Mouse (Mus musculus): ENCODE results near the gene Fam47c. TPM values are rescaled to one million over a fixed set of nuclear protein-coding genes. Genes with fewer than 3 reads are reported as not detected.

Fam47c gene
- not detected in 2 replicates for polyA plus RNA-seq (2015; fragmentation: Nextera tagmentation; extraction: Ambion mirVana)

GRCm38 (mm10) chrX:78737463-78737862 is at the start of gene Fam47c:
Fam47c (plus strand) TSS chrX:78737763.
- H3K4me3 ChIP-seq, result no peak within 1 kb of the TSS
- H3K27me3 ChIP-seq, result no peaks in the 10 kb centered on the region
- H3K4me2 ChIP-seq, result no peak within 1 kb of the TSS
- no peak for ATAC-seq
- H3K27ac ChIP-seq, result no peak within 1 kb of the TSS
- 90% methylated on average over 3 of the region's 3 CpGs for WGBS
- no peaks in the 10 kb centered on the region for H3K36me3 ChIP-seq (ENCODE audit: poor library complexity, severe bottlenecking)
- no peak within 1 kb of the TSS for H3K9ac ChIP-seq
- H3K9me3 ChIP-seq (replicated peaks), result peaks cover 10% of the 10 kb centered on the region; the same call in 1 of the 2 replicates
- H3K4me1 ChIP-seq, result no peaks in the 10 kb centered on the region

DNA sequence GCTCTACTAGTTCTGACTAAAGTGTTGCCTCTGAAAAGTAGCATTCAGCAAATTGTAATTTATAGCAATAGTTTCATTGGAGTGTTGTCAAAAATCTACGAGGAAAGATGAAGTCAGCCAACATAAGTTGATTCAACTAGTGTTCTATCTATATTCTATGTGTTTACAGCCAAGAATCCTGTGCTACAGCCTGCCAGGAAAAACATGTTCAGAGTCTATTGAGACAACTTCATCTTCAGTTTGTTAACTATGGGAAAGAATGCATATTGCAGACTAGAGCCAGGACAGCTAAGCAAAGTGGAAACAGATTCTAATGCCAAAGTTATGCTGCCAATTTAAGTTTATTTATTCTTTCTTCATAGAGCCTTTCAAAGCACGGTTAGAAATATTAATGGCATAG is 31.8 kb downstream of the Fam47c start:
- H3K27ac ChIP-seq, result no peak overlapping the region
- H3K4me2 ChIP-seq, result no peak overlapping the region
- no peaks in the 10 kb centered on the region for H3K36me3 ChIP-seq (ENCODE audit: poor library complexity, severe bottlenecking)
- H3K27me3 ChIP-seq, result no peaks in the 10 kb centered on the region
- H3K9ac ChIP-seq, result no peak overlapping the region
- no peaks in the 10 kb centered on the region for H3K9me3 ChIP-seq (replicated peaks)
- H3K4me1 ChIP-seq, result no peaks in the 10 kb centered on the region
- ATAC-seq, result no peak
- H3K4me3 ChIP-seq, result no peak overlapping the region
- 75% methylated on average over 2 of the region's 2 CpGs for WGBS

DNA sequence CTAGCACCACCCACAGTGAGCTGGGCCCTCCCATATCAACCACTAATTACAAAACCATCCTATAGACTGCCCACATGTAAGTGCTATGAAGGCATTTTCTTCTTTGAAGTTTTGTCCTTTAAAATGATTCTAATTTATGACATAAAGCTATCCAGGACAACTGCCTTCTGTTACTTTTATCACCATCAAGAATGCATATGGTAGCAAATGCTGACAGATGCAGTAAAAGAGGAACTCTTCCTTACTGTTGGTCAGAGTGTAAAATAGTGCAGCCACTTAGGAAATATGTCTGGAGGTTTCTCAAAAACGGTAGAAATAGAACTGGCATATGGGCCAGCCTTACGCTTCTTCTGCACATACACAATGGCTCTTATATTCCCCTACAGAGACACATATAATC is 39.5 kb downstream of the Fam47c start:
- Histone ChIP-seq H3K27ac (no peak overlapping the region), H3K4me2 (no peak overlapping the region), H3K27me3 (no peaks in the 10 kb centered on the region), H3K4me3 (no peak overlapping the region), H3K9ac (no peak overlapping the region), H3K36me3 (ENCODE audit: poor library complexity, severe bottlenecking) (no peaks in the 10 kb centered on the region), H3K9me3 (replicated peaks) (peaks cover 6% of the 10 kb centered on the region; the same call in 1 of the 2 replicates), H3K4me1 (no peaks in the 10 kb centered on the region)
- no peak for ATAC-seq
- WGBS, result 88% methylated on average over 2 of the region's 2 CpGs

Other genes with a start within 250 kb of the Fam47c start
- gene Prrg1, start 153.9 kb upstream of the Fam47c start, polyA plus RNA-seq (2015; fragmentation: Nextera tagmentation; extraction: Ambion mirVana), result 5.3 and 5.6 TPM in 2 replicates